Mouse (Mus musculus): ENCODE results near the gene G6pc3. TPM values are rescaled to one million over a fixed set of nuclear protein-coding genes. Genes with fewer than 3 reads are reported as not detected.

G6pc3 gene
- total RNA-seq, 1 experiment from 2014 or later, result 42.7 TPM

DNA sequence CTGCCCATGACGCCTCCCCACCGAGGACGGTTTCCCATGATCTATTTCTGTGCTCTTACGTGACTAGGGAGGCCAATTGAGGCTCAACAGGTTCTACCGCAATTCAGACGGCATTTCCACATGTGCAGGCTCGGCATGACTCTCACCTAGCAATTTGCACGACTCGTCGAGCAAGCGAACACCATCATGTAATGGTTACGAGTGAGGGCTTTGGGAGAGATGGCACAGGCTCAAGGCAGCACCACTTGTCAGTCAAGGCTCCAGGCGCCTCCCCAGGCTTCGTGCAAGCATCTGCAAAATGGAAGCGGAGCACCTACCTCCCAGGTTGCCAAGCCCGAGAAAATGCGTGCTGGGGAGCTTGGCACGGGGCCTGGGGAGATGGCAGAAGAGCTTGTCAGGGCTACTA lies 22.5 kb downstream of the G6pc3 start:
- no peak for ATAC-seq (replicated peaks in 1 of 2; ENCODE audit: insufficient read depth in 1 of 2, low FRiP score in 2 of 2, low TSS enrichment in 1 of 2, low read depth in 1 of 2, poor library complexity in 2 of 2, severe bottlenecking in 2 of 2)

DNA sequence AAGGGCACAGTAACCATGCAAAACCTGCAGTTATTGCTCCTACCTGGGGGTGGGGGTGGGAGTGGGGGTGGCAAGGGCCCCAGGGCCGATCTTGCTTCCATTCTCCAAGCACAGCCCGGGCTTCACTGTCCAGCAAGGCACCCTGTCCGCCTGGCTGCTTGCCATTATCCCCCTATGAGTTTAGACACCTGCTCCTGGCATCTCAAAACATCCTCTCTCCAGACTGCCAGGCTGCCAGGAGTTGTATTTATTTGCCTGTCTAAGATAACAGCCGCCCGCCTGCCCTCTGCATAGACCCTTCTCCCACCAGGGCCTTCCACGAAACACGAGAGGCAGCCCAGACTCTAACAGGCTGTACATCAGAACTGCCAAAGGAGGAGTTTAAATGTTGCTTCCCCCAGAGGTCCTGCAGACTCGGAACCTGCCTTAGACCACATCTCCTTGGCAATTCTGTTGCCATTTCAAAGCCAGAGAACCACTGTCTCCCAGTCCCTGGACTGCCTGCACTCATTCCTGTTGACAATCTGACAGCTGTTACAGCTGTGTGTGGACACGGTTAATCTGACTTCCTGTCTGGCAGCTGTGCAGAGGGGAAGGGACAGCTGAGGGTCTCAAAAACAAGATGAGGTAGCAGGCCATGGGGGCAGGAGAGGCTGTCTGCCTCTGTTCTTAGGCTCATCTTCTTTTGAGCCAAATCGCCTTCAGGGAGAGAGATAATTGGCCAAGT lies 25.2 kb downstream of the G6pc3 start:
- ATAC-seq (replicated peaks in 1 of 2; ENCODE audit: insufficient read depth in 1 of 2, low FRiP score in 2 of 2, low TSS enrichment in 1 of 2, low read depth in 1 of 2, poor library complexity in 2 of 2, severe bottlenecking in 2 of 2), result no peak

DNA sequence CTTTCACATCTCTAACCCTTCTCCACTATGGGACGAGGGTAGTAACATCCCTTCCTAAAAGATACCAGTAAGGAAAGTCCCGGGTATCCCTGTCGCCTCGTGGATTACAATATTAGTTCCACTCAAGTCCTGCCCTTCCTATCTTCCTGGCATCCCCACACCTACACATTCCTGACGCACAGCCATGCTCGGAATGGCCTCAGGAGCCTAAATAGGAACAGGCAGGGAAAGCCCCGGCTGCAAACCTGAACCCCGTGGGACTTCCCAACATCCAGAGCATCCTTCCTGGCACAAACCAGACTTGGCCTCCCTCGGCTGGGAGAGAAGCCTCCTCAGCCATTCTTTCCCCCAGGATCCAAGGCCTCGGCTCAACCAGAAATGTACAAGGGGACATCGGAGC lies 26.1 kb downstream of the G6pc3 start:
- ATAC-seq (replicated peaks in 1 of 2; ENCODE audit: insufficient read depth in 1 of 2, low FRiP score in 2 of 2, low TSS enrichment in 1 of 2, low read depth in 1 of 2, poor library complexity in 2 of 2, severe bottlenecking in 2 of 2), result no peak

DNA sequence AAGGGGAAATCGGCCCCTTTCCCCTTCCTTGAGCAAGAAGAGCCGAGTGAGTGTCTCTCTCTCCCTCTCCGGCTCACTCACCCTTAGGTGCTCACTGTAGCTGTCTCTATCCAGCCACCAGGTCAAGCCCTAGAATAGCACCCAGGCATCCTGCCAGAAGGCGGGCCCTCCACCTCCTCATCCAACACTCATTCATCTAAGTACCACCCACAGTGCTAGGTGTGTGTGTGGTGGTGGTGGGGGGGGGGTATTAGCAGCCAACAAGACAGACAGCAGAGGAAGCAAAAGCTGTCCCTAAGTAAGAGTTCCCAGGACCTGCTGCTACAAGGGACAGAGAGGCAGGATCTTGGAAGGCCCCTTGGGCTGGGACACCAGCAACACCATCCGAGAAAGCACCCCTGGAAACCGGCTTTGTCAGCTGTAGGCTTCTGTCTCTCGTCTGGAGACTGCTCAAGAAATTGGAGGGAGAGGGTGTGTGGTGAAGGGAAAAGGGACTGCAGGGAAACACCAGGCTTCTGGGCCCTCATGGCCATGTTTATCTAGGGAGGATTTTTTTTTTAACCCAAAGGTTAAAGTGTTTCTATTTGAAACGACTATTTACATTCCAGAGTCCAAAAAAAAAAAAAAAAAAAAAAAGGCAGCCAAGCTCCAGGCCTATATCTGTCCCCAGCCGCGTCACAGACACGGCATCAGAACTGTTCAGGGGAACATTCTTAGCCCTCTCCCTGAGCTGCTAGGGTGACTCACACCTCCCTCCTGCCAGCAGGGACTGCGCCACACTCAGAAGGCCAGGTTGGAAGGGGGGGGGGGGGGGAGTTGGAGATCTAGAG lies 26.9 kb downstream of the G6pc3 start:
- no peak for ATAC-seq (replicated peaks in 1 of 2; ENCODE audit: insufficient read depth in 1 of 2, low FRiP score in 2 of 2, low TSS enrichment in 1 of 2, low read depth in 1 of 2, poor library complexity in 2 of 2, severe bottlenecking in 2 of 2)

DNA sequence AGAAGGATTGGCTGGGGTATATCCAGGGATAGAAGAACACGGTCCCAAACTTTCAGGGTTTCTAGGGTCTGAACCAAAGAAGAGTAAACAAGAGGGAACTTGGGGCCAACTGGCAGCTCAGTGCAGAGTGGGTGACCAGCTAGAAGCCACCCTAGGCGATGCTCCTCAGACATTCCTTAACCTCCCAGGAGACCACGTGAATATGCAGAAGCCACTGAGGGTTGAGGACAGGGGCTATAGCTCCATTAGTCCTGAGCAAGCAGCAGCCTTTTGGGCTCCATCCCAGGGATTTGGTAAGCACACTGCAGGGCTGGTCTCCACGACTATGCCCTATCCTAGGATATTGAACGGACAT lies 27.4 kb downstream of the G6pc3 start:
- ATAC-seq (replicated peaks in 1 of 2; ENCODE audit: insufficient read depth in 1 of 2, low FRiP score in 2 of 2, low TSS enrichment in 1 of 2, low read depth in 1 of 2, poor library complexity in 2 of 2, severe bottlenecking in 2 of 2), result no peak

DNA sequence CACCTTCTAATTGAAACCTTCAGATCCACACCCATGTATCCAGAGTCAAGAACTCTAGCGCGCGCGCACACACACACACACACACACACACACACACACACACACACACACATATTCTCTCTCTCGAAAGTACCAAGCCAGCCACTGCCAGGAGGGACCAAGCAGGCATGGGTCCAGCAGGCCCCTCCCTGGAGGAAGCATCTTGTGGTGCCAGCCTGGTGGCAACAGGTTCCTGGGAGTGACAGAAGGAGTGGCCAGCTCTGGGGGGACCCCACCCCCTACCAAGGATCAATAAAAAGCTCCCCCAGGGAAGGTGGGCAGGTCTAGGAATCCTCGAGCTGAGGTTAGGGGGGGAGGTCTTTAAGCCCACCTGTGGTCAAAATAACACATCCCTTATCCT lies 28.0 kb downstream of the G6pc3 start:
- ATAC-seq (replicated peaks in 1 of 2; ENCODE audit: insufficient read depth in 1 of 2, low FRiP score in 2 of 2, low TSS enrichment in 1 of 2, low read depth in 1 of 2, poor library complexity in 2 of 2, severe bottlenecking in 2 of 2), result no peak

DNA sequence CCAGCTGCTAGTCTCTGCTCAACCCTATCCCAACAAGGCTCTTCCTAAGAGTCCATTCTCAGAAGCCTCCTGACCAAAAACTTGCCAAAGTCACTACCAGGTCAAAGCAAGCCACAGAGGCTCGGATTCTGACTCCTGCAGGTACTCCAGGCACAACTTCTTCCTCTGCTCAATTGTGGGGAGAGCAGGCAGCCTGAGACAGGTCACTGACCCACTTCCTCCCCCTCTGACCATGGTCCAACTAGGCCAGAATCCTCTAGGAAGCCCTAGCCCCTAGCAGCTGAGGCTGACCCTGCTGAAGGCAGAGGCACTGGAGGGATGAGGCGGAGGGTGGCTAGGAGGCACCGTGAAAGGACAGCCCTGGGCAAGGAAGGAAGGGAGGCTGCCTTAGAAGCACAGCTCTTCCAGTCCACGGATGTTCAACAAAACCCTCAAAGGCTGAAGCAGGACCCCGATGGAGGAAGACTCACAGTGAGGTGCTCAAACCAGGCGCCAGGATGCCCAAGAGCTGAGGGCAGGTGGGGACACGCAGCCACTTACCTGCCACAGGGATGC lies 28.5 kb downstream of the G6pc3 start:
- no peak for ATAC-seq (replicated peaks in 1 of 2; ENCODE audit: insufficient read depth in 1 of 2, low FRiP score in 2 of 2, low TSS enrichment in 1 of 2, low read depth in 1 of 2, poor library complexity in 2 of 2, severe bottlenecking in 2 of 2)

DNA sequence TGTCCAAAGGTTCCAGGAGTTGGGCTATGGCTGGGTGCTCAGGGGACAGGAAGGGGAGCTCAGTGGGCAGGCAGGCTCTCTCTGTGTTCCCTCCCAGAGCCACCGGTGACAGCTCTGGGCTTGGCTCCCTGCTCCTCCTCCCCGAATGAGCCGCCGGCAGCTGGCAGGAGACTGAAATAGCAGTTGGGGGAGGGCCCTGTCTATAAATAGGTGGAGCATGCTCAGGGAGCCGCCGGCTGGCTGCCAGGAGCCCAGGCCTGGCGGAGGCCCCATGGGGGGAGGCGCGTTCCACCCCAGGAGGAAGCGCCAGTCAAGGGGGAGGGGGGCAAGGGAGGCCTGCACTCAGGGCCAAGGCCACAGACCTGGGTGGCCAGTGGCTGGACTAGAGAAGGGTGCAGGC lies 29.4 kb downstream of the G6pc3 start:
- peak; percentile 70 to 87 for ATAC-seq (replicated peaks in 1 of 2; ENCODE audit: insufficient read depth in 1 of 2, low FRiP score in 2 of 2, low TSS enrichment in 1 of 2, low read depth in 1 of 2, poor library complexity in 2 of 2, severe bottlenecking in 2 of 2)

DNA sequence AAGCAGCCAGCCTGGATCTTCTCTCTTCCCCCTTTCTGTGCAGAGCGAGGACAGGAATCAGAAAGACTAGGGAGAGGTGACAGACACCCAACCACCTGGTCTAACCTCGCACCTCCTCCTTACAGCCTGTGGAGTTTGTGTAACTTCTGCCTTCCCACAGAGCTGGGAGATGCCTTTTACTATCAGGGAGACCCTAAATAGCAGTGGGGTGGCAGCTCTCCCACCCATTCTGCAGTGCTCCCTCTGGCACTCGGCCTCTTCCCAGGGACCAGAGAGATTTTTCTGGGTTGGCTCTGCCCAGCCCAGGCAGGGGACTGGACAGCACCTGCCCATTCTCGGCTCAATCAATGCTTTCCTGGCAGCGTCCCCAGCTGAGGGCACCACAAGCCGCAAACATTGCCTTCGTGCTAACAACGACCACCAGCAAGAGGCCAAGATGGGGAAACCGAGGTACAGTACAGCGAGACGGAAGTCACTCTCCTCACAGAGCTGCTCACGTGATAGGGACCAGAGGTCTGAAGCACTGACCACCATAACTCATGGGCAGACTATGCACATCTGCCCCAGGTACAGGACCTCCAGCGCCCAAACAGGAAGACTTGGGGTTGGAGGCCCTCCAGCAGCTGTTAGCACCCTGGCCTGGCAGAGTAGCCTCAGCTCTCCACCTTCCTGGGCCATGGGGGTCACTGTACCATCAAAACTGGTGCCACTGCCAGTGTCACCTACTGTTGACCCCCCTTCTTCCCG lies 30.0 kb downstream of the G6pc3 start:
- ATAC-seq (replicated peaks in 1 of 2; ENCODE audit: insufficient read depth in 1 of 2, low FRiP score in 2 of 2, low TSS enrichment in 1 of 2, low read depth in 1 of 2, poor library complexity in 2 of 2, severe bottlenecking in 2 of 2), result 0 out of 4 replicates have a peak, but pooled peaks have one; percentile 2 to 12

DNA sequence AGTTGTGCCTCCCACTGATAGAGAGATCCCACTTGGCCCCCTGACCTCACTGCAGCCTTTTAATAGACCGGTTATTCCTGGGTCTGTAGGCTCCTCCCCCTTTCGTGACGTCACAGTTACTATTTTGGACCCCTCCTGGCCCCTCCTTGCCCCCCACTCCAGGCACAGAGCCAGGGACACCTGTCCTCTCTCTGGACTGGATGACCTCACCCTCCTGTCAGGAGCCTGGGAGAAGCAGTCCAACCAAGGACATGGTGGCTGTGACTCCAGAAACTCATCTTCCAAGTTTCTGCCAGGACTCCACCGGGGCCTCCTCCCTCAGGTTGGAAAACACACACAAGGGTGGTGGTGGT lies 30.6 kb downstream of the G6pc3 start:
- no peak for ATAC-seq (replicated peaks in 1 of 2; ENCODE audit: insufficient read depth in 1 of 2, low FRiP score in 2 of 2, low TSS enrichment in 1 of 2, low read depth in 1 of 2, poor library complexity in 2 of 2, severe bottlenecking in 2 of 2)

DNA sequence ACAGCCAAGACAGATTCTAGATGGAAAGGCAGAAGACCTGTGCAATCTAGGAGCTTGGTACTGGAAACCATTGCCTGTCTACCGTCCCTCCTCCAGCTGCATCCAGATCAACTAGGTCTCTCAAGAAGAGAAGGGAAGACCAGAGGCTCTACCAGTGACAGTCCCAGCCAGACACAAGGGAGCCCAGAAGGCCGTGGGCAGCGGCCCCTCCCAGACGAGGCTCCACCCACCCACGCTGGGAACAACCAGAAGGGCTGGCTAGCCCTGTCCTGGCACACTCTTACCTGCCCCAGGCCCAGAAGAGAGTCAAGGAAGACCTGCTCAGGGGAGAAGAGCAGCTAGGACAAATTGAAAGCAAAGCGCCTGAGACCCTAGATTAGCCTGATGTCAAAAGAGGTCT lies 31.0 kb downstream of the G6pc3 start:
- no peak for ATAC-seq (replicated peaks in 1 of 2; ENCODE audit: insufficient read depth in 1 of 2, low FRiP score in 2 of 2, low TSS enrichment in 1 of 2, low read depth in 1 of 2, poor library complexity in 2 of 2, severe bottlenecking in 2 of 2)

DNA sequence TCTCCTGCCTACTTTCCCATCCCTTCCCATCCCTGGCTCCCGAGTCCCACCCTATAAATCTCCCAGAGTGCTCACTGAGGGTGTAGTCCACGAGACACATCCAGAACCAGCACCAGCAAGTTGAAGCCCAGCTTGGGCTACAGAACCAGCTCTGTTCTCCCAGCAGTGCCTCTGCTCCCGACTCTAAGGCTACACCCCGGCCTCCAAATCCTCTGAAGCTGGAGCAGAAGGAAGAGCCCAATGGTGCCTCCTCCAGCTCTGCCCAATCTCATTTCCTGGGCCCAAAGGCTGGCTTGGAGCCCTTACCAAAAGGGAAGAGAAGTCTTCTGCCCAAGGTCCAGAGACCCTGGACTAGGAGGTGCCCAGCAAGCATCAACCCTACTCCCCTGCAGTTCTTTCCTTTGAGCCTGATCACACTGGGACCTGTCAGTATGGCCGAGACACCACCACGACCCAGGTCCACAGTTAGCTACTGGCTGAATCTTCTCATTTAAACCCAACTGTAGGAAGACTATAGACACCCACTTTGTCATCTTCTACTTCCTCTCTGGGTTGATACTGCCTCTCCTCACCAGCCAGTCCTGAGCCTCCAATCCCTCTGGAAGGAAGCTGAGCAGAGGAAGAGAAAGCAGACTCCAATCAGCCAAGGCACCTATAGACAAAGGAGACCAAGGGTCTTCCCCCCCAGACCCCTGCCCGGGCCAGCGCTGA lies 32.0 kb downstream of the G6pc3 start:
- ATAC-seq (replicated peaks in 1 of 2; ENCODE audit: insufficient read depth in 1 of 2, low FRiP score in 2 of 2, low TSS enrichment in 1 of 2, low read depth in 1 of 2, poor library complexity in 2 of 2, severe bottlenecking in 2 of 2), result no peak

DNA sequence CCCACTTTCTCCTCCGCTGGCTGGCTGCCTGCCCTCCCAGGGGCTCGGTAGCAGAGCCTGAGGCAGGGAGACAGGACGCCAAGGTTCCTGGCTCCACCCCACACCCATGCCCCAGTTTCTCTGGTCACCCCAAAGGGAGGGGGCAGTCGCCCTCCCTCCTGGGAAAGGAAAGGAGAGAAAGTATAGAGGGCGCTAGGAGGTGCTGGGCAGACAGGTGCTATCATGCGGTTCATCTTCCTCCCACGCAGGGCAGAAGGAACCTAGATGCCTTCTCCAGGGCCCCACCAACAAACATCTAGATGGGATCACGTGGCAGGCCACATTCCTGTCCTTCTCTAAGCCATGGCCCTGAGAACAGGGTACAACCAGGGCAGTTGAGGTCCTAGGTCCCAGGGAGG lies 32.5 kb downstream of the G6pc3 start:
- ATAC-seq (replicated peaks in 1 of 2; ENCODE audit: insufficient read depth in 1 of 2, low FRiP score in 2 of 2, low TSS enrichment in 1 of 2, low read depth in 1 of 2, poor library complexity in 2 of 2, severe bottlenecking in 2 of 2), result no peak

DNA sequence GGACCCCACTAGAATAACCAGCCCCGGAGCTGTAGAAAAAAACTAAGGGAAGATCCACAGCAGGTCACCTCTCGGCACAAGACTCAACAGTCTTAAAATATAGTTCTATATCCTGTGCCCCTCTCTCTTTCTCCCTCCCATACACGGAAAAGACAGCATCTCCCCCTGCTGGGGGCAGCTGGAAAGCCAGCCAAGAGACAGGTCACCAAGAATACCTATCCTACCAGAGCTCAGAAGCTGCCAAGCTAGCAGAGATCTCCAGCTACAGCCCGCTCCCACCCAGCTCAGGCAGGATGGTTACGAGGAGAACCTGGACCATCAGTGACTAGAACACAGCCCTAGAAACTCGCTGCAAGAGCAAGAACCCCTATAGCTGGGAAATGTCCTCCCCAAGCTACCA lies 33.7 kb downstream of the G6pc3 start:
- no peak for ATAC-seq (replicated peaks in 1 of 2; ENCODE audit: insufficient read depth in 1 of 2, low FRiP score in 2 of 2, low TSS enrichment in 1 of 2, low read depth in 1 of 2, poor library complexity in 2 of 2, severe bottlenecking in 2 of 2)

DNA sequence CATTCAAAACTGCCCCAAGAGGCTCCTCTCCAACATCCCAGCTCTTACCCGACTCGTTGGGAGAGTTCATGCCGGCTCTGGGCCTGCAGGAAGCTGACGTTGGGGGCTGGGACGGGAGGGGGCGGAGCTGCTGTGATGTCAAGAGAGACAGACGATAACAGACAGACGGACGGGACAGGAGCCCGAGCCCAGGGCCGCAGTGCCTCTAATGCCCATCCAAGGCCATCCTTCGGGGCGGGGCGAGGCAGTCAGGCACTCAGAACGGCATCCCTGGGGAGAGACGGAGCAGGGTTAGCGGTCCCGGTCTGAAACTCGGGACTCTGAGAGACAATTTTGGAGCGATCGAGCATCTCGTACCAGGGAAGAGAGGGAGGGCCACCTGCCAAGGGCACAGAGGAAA lies 35.3 kb downstream of the G6pc3 start:
- ATAC-seq (replicated peaks in 1 of 2; ENCODE audit: insufficient read depth in 1 of 2, low FRiP score in 2 of 2, low TSS enrichment in 1 of 2, low read depth in 1 of 2, poor library complexity in 2 of 2, severe bottlenecking in 2 of 2), result no peak

DNA sequence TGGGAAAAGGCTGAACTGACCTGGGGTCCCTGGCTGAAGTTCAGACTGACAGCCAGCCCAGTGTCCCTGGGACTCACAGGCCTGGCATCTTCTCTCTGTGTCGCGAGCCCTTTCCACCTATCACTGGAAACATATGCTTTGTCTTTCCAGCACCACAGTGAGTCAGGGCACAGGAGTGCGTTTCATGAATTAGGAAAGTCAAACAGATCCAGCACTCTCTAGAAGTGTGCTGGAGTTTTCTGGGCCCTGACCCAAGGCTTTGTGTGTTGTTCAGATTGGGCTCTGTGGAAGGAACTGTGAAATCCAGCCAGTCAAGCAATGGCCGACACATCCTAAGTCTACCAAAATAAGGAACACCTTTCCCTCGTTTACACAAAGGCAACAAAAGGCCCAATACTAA lies 35.8 kb downstream of the G6pc3 start:
- no peak for ATAC-seq (replicated peaks in 1 of 2; ENCODE audit: insufficient read depth in 1 of 2, low FRiP score in 2 of 2, low TSS enrichment in 1 of 2, low read depth in 1 of 2, poor library complexity in 2 of 2, severe bottlenecking in 2 of 2)

DNA sequence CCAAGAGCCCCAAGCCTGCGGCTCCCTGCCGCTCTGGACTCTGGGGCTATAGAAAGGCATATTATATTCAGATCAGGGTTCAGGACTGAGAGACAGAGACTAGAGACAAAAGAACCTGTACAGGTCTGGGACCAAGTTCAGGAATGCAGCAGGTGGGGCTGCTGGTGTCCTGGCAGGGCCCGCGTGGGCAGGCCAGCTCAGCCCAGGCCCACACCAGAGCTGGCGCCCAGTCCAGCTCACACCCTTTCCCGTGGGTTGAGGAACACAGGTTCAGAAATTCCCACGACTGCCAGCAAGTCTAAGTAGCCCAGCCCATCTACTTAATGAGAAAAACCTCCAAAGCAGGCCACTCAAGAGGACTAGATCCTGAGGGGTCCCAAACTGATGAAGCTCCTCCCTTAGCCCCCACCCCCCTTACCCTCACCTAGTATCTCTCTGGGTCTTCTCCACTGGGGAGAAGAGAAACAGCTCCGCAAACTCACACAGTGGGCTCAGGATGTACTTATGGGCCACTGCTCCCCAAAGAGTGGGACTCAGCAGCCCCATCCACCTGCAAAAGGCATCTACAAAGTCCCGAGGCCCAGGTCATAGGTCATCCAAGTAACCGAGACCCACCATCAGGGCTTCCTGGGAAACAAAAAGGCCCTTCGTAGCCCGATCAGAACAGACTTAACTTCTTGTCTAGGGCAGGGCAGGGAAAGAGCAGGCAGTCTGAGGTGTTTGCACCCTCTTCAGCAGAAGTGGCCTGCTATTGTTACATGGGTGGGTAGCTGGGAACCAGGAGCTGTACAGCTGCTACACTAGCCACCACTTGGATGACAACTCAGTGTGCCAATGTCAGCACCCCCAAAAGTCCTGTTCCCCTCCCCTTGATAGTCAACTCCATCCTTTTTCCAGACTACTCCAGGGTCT lies 36.9 kb downstream of the G6pc3 start:
- ATAC-seq (replicated peaks in 1 of 2; ENCODE audit: insufficient read depth in 1 of 2, low FRiP score in 2 of 2, low TSS enrichment in 1 of 2, low read depth in 1 of 2, poor library complexity in 2 of 2, severe bottlenecking in 2 of 2), result no peak
